Mouse (Mus musculus): ENCODE measurements around the gene Copg1. TPM values are rescaled to one million over a fixed set of nuclear protein-coding genes. Genes with fewer than 3 reads are reported as not detected.
"Not testable (repeated sequence)": the region's sequence is repeated elsewhere in the genome, so short reads cannot be mapped to it uniquely, and the experiment has no call there.

The Copg1 gene
- total RNA-seq, 4 experiments from 2014 or later = 38.3 to 41.1 (median 40.0) TPM

DNA sequence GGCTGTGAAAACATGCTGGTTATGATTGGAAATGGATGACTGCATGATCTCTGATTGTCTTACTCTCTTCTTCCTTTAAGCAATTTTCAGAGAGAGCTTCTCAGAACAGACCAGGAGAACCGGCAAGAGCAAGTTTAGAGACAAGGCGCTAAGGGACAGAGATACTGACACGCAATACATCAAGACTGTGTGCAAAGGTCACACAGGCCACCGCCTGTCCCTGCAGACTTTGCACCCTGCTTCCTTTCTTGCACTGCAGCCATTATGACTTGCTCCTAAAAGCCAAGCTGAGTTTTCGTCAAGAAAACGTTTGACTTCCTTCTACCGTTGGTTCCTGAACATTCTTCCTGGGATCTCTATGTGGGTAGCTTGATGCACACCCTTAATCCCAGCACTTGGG lies 12.1 kb upstream of the Copg1 start:
- DNase-seq (ENCODE audit: low spot score) = no peak

DNA sequence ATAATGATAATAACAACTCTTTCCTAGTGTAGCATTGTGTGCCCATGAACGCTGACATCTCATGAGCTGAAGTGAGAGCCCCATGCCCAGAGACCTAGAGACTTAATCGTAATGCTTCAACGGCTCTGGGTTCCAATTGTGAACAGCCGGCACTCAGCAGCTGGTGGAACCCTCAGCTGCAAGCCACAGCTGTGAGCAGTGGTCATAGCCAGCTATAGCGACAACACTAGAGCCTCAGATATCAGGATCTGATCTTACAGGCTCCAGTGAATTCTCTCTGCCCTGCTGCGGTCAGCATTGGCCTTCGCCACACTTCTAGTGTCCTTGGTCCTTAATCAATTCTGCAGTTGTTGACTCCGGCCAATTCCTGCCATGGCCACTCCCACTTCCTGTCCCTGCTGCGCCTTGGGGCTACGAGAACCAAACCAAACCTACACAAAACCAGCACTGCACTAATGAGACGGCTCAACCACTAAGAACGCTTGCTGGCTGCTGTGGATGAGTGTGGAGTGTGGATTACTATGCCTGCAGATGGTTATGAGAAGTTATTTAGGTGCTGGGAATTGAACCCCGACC lies 11.5 kb upstream of the Copg1 start:
- DNase-seq (ENCODE audit: low spot score) = peak; percentile 74

DNA sequence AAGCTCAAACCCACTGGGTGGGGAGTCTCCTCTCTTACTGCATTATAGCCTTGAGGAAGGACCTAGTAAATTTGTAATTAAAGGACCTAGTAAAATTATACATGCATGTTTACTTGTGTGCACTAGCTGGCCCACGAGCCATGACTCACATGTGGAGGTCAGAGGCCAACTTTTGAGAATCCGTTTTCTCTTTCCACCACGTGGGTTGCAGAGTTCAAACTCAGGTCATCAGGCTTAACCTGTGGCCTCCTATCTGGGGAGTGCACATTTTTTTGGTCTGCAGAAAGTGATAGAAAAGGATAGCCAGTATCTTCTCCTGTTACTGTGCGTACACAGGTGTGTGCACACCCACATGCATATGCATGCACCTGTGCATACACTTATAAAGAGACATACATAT lies 8.6 kb upstream of the Copg1 start:
- no peak for DNase-seq (ENCODE audit: low spot score)

DNA sequence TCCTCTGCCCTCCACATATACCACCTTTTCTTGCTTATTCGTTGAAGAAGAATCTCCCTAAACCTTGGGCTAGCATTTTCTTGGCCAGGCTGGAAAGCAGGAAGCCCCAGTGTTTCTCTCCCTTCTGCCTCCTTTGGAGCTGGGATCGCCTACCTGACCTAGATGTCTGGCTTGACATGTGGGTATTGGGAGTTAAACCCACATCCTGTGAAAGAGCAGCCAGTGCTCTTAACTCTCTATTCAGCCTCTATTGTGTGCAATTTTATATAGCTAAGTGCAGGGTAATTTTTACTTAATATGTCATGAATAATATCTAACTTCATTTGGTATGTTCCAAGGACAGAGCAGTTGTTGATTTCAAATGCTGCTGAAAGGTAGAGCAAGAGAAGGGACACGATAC lies 8.0 kb upstream of the Copg1 start:
- DNase-seq (ENCODE audit: low spot score) = no peak

GRCm38 (mm10) chr6:87882221-87882620 lies 5.4 kb upstream of the Copg1 start:
- DNase-seq (ENCODE audit: low spot score) = no peak

GRCm38 (mm10) chr6:87882816-87883215 lies 4.8 kb upstream of the Copg1 start:
- no peak for DNase-seq (ENCODE audit: low spot score)

DNA sequence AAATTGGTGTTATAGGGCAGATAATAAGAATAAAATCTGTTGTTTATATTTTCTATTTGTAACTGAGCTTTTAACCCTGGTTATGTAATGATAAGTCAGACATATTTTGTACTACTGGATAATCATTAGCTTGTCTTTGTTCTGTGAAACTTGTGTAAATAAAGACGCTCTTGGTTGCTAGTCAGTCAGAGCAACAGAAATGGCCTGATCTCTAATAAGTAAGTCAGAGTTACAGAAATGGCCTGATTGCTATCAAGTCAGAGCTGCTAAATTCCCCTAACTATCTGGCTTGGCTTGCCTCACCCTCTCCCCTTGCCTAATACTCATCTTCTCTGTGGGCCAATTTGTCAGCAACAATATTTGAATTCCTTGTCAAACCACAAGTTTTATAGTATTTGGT lies 893 bp upstream of the Copg1 start:
- no peak for DNase-seq (ENCODE audit: low spot score)

DNA sequence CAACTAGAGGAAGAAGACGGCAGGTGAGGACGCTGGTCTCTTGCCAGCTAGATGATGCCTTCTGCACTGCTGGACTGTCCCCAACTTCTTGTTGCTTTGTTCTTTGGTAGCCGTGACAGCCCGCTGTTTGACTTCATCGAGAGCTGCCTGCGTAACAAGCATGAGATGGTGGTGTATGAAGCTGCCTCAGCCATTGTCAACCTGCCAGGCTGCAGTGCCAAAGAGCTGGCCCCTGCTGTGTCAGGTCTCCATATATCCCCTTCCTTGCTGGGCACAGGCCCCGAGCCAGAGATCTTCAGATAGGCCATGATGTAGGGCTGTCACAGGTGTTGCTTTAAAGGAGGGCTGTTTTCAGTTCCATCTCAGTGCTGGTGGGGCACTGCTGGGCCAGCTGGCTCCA lies 6.3 kb downstream of the Copg1 start:
- no peak for DNase-seq (ENCODE audit: low spot score)

- no peak for DNase-seq (ENCODE audit: low spot score)
Measured at GRCm38 (mm10) chr6:87898028-87898427, 10.4 kb downstream of the Copg1 start.

DNA sequence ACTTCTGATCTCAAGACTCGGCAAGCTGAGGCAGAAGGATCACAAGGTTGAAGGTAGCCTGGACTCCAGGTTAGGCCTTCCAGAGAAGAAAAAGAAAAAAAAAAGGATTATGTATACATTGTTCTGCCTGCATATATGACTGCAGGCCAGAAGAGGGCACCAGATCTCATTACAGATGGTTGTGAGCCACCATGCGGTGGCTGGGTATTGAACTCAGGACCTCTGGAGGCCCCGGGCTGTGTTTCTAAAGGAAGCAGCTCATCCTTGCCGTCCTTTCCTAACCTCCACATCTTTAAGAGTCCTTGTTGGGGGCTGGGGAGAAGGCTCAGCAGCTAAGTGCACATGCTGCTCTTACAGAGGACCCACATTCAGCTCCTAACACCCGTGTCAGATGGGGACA lies 19.0 kb downstream of the Copg1 start:
- DNase-seq (ENCODE audit: low spot score) = no peak

DNA sequence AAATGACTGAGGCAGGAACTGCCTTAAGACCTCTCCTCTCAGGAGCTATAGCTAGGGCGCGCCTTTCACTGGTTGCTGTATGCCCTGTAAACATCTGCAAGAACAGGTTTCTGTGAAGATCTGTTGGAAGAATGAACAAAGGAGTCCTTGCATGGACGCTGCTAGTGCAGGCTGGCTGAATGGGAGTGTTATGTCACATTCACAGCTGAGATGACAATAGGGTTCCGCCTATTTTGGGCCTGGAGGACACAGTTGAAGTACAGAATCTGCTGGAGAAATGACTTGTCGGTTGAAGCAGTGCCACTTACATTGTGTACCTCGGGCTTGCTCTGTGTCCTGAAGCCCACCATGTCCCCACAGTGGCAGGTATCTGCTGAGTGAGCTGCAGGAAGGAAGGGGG lies 21.6 kb downstream of the Copg1 start:
- DNase-seq (ENCODE audit: low spot score) = no peak

DNA sequence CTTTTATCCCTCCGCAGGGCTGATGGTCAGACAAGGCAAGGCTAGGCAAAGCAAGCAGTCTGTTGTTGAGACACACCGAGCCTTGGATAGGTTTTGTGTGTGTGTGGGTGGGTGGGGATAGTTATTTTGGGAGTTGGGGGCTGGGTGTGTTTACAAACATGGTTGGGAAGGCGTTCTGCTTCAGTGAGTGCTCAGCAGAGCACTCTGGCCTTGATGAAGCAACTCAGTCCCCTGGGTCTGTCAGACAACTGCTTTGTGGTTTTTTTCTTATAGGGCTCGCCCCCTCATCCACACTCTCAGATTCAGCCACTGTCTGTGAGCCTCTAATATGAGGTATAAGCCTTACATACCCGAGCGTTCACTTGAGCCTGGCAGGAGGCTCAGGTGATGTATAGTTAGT lies 23.9 kb downstream of the Copg1 start:
- no peak for DNase-seq (ENCODE audit: low spot score)

- peak; percentile 49 for DNase-seq (ENCODE audit: low spot score)
Measured at GRCm38 (mm10) chr6:87913661-87914325, 26.2 kb downstream of the Copg1 start, which contains the start of gene Hmces. Gene Hmces (plus strand): TSS chr6:87913935.

- peak; percentile 11 for DNase-seq (ENCODE audit: low spot score)
Measured at GRCm38 (mm10) chr6:87914326-87915102, 26.9 kb downstream of the Copg1 start.

DNA sequence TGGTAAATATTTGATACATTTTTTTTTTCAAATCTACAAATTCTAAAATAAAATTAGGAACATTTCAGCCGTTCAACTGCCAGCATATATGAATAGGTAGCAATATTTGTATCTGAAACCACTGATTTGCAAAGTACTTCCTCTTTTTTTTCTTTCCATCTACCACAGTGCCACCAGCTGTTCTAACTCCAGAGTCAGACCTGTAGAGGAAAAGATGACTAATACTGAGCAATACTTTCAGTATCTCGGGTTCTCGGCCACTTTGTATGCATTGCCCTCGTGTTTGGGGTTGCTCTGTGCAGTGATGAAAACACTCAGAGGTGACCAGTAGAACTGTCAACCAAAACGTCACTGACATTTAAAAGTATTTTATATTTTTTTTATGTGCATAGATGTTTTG lies 28.3 kb downstream of the Copg1 start:
- peak; percentile 13 for DNase-seq (ENCODE audit: low spot score)

- no peak for DNase-seq (ENCODE audit: low spot score)
Measured at GRCm38 (mm10) chr6:87921201-87921600, 33.6 kb downstream of the Copg1 start.

GRCm38 (mm10) chr6:87923624-87924023 lies 36.0 kb downstream of the Copg1 start:
- no peak for DNase-seq (ENCODE audit: low spot score)

- DNase-seq (ENCODE audit: low spot score) = peak; percentile 50
Measured at GRCm38 (mm10) chr6:87935037-87935436, 47.4 kb downstream of the Copg1 start.

- no peak for DNase-seq (ENCODE audit: low spot score)
Measured at GRCm38 (mm10) chr6:87937178-87937788, 49.7 kb downstream of the Copg1 start.

- DNase-seq (ENCODE audit: low spot score) = no peak
Measured at GRCm38 (mm10) chr6:87938941-87939340, 51.3 kb downstream of the Copg1 start.

- DNase-seq (ENCODE audit: low spot score) = no peak
Measured at GRCm38 (mm10) chr6:87942179-87942578, 54.6 kb downstream of the Copg1 start.

- DNase-seq (ENCODE audit: low spot score) = not testable (repeated sequence)
Measured at GRCm38 (mm10) chr6:87962457-87962856, 74.8 kb downstream of the Copg1 start.

All from heart, adult 8-10 months (tissue).